Mouse (Mus musculus) CH12.LX (cell line): ENCODE data around the gene Suds3. TPM values are rescaled to one million over a fixed set of nuclear protein-coding genes. Genes with fewer than 3 reads are reported as not detected.

Experiments
- DNase-seq: peaks from one replicate; pipeline ENCODE4 v3.0.0-alpha.2; 2013; ENCODE audit errors: extremely low read depth
- H3K27ac ChIP-seq: 2 replicates; pipeline ENCODE4 v1.5.1; 2012; ENCODE audit warnings: low read depth, mild to moderate bottlenecking, control low read depth, moderate library complexity; ENCODE audit not compliant: insufficient read depth
- H3K27me3 ChIP-seq: replicated peaks from 2 replicates; pipeline ENCODE3; 2012; ENCODE audit warnings: inconsistent platforms
- H3K36me3 ChIP-seq, 2 experiments: replicated peaks in 1 of 2; 2 replicates each; pipeline versions ENCODE3 to v1.6.1; 2012; ENCODE audit warnings: inconsistent platforms in 1 of 2, low read length in 1 of 2, mild to moderate bottlenecking in 1 of 2, mixed read lengths in 1 of 2, moderate library complexity in 1 of 2; ENCODE audit not compliant: control insufficient read depth in 1 of 2, insufficient read depth in 1 of 2
- H3K4me1 ChIP-seq, 2 experiments: 2 replicates each; pipeline ENCODE4 v1.6.1; 2012; ENCODE audit warnings: inconsistent platforms in 1 of 2, moderate library complexity in 1 of 2; ENCODE audit not compliant: insufficient read depth in 2 of 2, control insufficient read depth in 1 of 2
- H3K4me2 ChIP-seq: 2 replicates; pipeline ENCODE4 v1.6.1; 2012; ENCODE audit warnings: low read depth, mild to moderate bottlenecking, control low read depth; ENCODE audit not compliant: poor library complexity, insufficient read depth, severe bottlenecking
- H3K4me3 ChIP-seq, 3 experiments: fragments of 150-350 bp in 1 of 3; sonication (generic) in 1 of 3; replicated peaks in 1 of 3; 2 replicates each; pipeline versions ENCODE3 to v1.5.1; 2011 to 2012; ENCODE audit warnings: low read depth in 2 of 3, low read length in 2 of 3, mild to moderate bottlenecking in 2 of 3, moderate library complexity in 2 of 3, control low read depth in 1 of 3, improper control_type of control experiment in 1 of 3, inconsistent platforms in 1 of 3, mixed read lengths in 1 of 3; ENCODE audit not compliant: poor library complexity in 1 of 3
- H3K79me2 ChIP-seq: replicated peaks from 2 replicates; pipeline ENCODE4 v1.6.1; 2012; ENCODE audit warnings: mild to moderate bottlenecking, moderate library complexity; ENCODE audit not compliant: control insufficient read depth, poor library complexity, insufficient read depth, severe bottlenecking; ENCODE audit errors: extremely low read depth
- H3K9ac ChIP-seq: 2 replicates; pipeline ENCODE4 v1.6.1; 2012; ENCODE audit warnings: low read depth, mild to moderate bottlenecking, control low read depth, moderate library complexity; ENCODE audit not compliant: insufficient read depth
- H3K9me3 ChIP-seq: replicated peaks from 2 replicates; pipeline ENCODE3; 2012; ENCODE audit warnings: low read length, inconsistent platforms, mixed read lengths
- CHD1 ChIP-seq: IDR thresholded peaks from 2 replicates; pipeline ENCODE4 v1.6.1; 2012; ENCODE audit warnings: low read depth, low read length, improper control_type of control experiment, inconsistent platforms
- CTCF ChIP-seq, 2 experiments: IDR thresholded peaks in 1 of 2; conservative IDR thresholded peaks in 1 of 2; 2 replicates each; pipeline ENCODE4 v1.5.1; 2011 to 2012; ENCODE audit warnings: low read depth in 2 of 2, low read length in 2 of 2, improper control_type of control experiment in 1 of 2, inconsistent platforms in 1 of 2, mild to moderate bottlenecking in 1 of 2, moderate library complexity in 1 of 2
- E2F4 ChIP-seq: IDR thresholded peaks from 2 replicates; pipeline ENCODE4 v1.6.1; 2011; ENCODE audit warnings: low read depth, low read length, improper control_type of control experiment; ENCODE audit not compliant: insufficient replicate concordance
- ELF1 ChIP-seq: IDR thresholded peaks from 2 replicates; pipeline ENCODE4 v1.6.1; 2014; ENCODE audit warnings: low read depth, mild to moderate bottlenecking, inconsistent platforms, low read length, improper control_type of control experiment
- ETS1 ChIP-seq: conservative IDR thresholded peaks from 2 replicates; pipeline ENCODE4 v1.6.1; 2012; ENCODE audit warnings: low read depth, mild to moderate bottlenecking, inconsistent platforms, low read length, improper control_type of control experiment, moderate library complexity
- IRF4 ChIP-seq: IDR thresholded peaks from 2 replicates; pipeline ENCODE4 v1.6.1; 2014; ENCODE audit warnings: low read depth, mild to moderate bottlenecking, inconsistent platforms, low read length, improper control_type of control experiment
- JUND ChIP-seq: conservative IDR thresholded peaks from 2 replicates; pipeline ENCODE4 v1.6.1; 2011; ENCODE audit warnings: low read depth, low read length, improper control_type of control experiment
- KAT2A ChIP-seq: IDR thresholded peaks from 2 replicates; pipeline ENCODE4 v1.6.1; 2012; ENCODE audit warnings: low read length, improper control_type of control experiment, inconsistent platforms; ENCODE audit not compliant: insufficient replicate concordance
- MAFK ChIP-seq: IDR thresholded peaks from 2 replicates; pipeline ENCODE4 v1.6.1; 2011; ENCODE audit warnings: low read length, improper control_type of control experiment; ENCODE audit not compliant: insufficient replicate concordance
- MAX ChIP-seq: IDR thresholded peaks from 2 replicates; pipeline ENCODE4 v1.6.1; 2011; ENCODE audit warnings: low read length, improper control_type of control experiment
- MAZ ChIP-seq: IDR thresholded peaks from 2 replicates; pipeline ENCODE4 v1.6.1; 2012; ENCODE audit warnings: low read depth, mild to moderate bottlenecking, inconsistent platforms, low read length, improper control_type of control experiment, moderate library complexity
- MEF2A ChIP-seq: IDR thresholded peaks from 2 replicates; pipeline ENCODE4 v1.6.1; 2014; ENCODE audit warnings: low read depth, mild to moderate bottlenecking, inconsistent platforms, low read length, improper control_type of control experiment, borderline replicate concordance
- MYC ChIP-seq: IDR thresholded peaks from 2 replicates; pipeline ENCODE4 v1.6.1; 2011; ENCODE audit warnings: low read depth, mild to moderate bottlenecking, improper control_type of control experiment, low read length
- NELFE ChIP-seq: IDR thresholded peaks from 2 replicates; pipeline ENCODE4 v1.6.1; 2011; ENCODE audit warnings: low read depth, low read length, improper control_type of control experiment
- NRF1 ChIP-seq: IDR thresholded peaks from 2 replicates; pipeline ENCODE4 v1.6.1; 2014; ENCODE audit warnings: low read depth, mild to moderate bottlenecking, inconsistent platforms, low read length, improper control_type of control experiment, moderate library complexity
- PAX5 ChIP-seq: IDR thresholded peaks from 2 replicates; pipeline ENCODE4 v1.6.1; 2012; ENCODE audit warnings: low read length, inconsistent platforms, mixed read lengths
- POLR2A ChIP-seq: IDR thresholded peaks from 2 replicates; pipeline ENCODE4 v1.6.1; 2011; ENCODE audit warnings: low read depth, mild to moderate bottlenecking, improper control_type of control experiment, low read length
- POLR2AphosphoS2 ChIP-seq: IDR thresholded peaks from 2 replicates; pipeline ENCODE4 v1.6.1; 2011; ENCODE audit warnings: low read depth, low read length, improper control_type of control experiment
- RAD21 ChIP-seq: IDR thresholded peaks from 2 replicates; pipeline ENCODE4 v1.6.1; 2011; ENCODE audit warnings: low read depth, mild to moderate bottlenecking, low read length, improper control_type of control experiment, moderate library complexity
- RCOR1 ChIP-seq: conservative IDR thresholded peaks from 2 replicates; pipeline ENCODE4 v1.6.1; 2012; ENCODE audit warnings: low read depth, mild to moderate bottlenecking, inconsistent platforms, low read length, improper control_type of control experiment
- SMC3 ChIP-seq: IDR thresholded peaks from 2 replicates; pipeline ENCODE4 v1.6.1; 2011; ENCODE audit warnings: low read depth, low read length, improper control_type of control experiment
- UBTF ChIP-seq: IDR thresholded peaks from 2 replicates; pipeline ENCODE4 v1.6.1; 2012; ENCODE audit warnings: low read depth, mild to moderate bottlenecking, inconsistent platforms, low read length, improper control_type of control experiment, moderate library complexity
- USF1 ChIP-seq: IDR thresholded peaks from 2 replicates; pipeline ENCODE4 v1.6.1; 2014; ENCODE audit warnings: low read depth, mild to moderate bottlenecking, inconsistent platforms, low read length, improper control_type of control experiment
- ZKSCAN1 ChIP-seq: IDR thresholded peaks from 2 replicates; pipeline ENCODE4 v1.6.1; 2012; ENCODE audit warnings: low read depth, inconsistent platforms, low read length, improper control_type of control experiment, borderline replicate concordance
- ZMIZ1 ChIP-seq: IDR thresholded peaks from 2 replicates; pipeline ENCODE4 v1.6.1; 2012; ENCODE audit warnings: low read depth, mild to moderate bottlenecking, inconsistent platforms, low read length, improper control_type of control experiment
- ZNF384 ChIP-seq: IDR thresholded peaks from 2 replicates; pipeline ENCODE4 v1.6.1; 2012; ENCODE audit warnings: low read depth, low read length, improper control_type of control experiment, inconsistent platforms
- dilution Hi-C: fragments of 300-500 bp; cut with MboI; formaldehyde crosslinking; loops from 2 replicates; pipeline ENCODE4 v1.14.3; 2020; ENCODE audit warnings: low sequenced_read_pairs; ENCODE audit not compliant: extremely low pct_unique_long_range_greater_than_20kb, extremely low pct_ligation_motif_present
- in situ Hi-C: fragments of 300-500 bp; cut with MboI; formaldehyde crosslinking; loops from 3 replicates; pipeline ENCODE4 v1.14.3; 2019; ENCODE audit warnings: low sequenced_read_pairs, low pct_ligation_motif_present, low pct_unique_long_range_greater_than_20kb, mixed read lengths
- polyA plus RNA-seq: library from polyadenylated mRNA; unstranded; fragments of >175 nt; gene quantifications from 2 replicates; pipeline ENCODE4 v1.2.1, GENCODE M21; 2012; ENCODE audit warnings: low read depth; ENCODE audit not compliant: insufficient read length
- total RNA-seq, 2 experiments: library from RNA; depleted of rRNA; stranded (reverse); fragments of 300-350 nt in 1 of 2; fragments of >200 nt in 1 of 2; gene quantifications; 2 replicates each; pipeline ENCODE4 v1.2.3; 2012 to 2014

The Suds3 gene
- total and polyA plus RNA-seq, 3 experiments, result 54.2 to 103 (median 68.1) TPM

DNA sequence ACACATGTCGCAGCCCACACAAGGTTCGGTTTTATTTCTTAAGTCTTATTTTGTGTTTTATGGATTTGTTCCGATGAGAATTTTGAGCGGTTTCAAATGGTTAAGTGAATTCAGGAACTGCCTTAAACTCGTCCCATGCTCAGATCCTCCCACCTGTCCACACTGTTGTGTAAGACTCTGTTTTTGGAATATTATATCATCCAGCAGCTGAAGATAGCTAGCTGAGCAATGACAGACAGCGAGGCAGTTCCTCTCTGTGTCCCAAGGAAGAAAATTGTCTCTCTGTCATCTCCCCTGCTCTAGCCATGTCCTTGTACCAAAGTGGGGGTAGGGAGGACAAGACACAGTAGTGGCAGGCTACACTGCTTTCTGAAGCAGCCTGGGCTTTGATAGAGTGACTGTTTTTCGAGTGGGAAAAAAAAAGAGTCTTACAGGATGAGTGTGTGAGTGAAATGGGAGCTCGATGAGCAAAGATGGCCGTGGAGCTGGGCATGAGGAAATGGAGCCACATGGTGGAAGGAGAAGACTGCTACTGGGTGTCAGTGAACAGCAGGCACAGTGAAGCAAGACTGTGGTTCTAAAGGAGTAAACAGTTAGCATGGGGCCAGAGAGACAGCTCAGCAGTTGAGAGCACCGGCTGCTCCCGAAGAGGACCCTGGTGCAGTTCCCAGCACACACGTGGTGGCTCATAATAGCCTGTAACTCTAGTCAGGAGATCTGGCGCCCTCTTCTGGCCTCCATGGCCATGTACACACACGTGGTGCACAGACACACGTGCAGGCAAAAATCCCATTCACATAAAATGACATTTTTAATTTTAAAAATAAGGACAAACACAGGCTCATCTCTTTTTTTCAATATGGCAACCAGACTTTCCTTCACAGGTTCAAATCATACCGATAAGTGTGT lies 31.5 kb upstream of the Suds3 start (continued):
- no peak for TF ChIP-seq KAT2A
- TF ChIP-seq NELFE, result no peak
- no peak for TF ChIP-seq RAD21
- TF ChIP-seq IRF4, result no peak
- no peak for TF ChIP-seq POLR2AphosphoS2
- no peak for TF ChIP-seq PAX5
- no peak for TF ChIP-seq MAZ
- no peak for TF ChIP-seq USF1

DNA sequence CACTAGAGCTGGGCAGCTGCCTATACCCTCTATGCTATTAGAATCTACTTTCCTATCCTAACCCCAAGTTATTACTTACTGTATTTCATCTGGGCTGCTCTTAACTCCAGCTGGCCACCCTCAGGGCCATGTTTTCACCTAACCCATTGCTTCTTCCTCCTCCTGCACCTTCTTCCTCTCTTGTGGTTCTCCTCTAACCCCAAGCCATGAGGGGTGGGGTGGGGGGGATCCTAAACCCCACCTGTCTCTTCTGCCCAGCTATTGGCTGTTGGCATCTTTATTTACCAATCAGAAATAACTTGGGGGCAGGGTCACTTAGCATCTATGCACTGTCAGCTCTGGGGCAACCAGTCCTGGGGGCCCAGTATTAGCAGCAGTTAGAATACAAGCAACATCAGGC lies 30.3 kb upstream of the Suds3 start:
- H3K4me2 ChIP-seq, result no peak overlapping the region

DNA sequence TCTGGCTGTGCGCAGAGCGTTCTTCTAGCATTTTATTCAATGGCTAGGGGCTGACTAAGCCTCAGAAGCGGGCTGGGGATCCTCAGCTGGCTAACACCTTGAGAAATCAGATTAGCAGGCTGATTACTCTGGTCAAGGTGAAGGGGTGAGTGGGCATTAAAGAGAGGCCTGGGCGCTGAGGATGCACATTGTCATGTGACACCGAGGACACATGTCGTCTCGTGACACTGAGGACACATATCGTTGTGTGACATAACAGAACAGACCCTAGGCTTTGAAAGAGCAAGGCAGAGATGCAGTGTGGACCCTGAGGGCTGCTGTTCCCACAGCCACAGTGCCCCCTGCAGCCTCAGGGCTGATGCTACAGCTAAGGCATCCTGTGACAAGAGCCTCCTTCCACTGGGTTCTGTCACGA lies 27.8 kb upstream of the Suds3 start:
- TF ChIP-seq JUND (no peak), MAX (peak; percentile 51; the same call in 1 of the 2 replicates), NELFE (no peak), USF1 (no peak), MAFK (no peak), ZMIZ1 (no peak), CTCF (conservative IDR thresholded peaks at IDR 0.05 in 1 of 2, IDR thresholded peaks at IDR 0.05 in 1 of 2; ENCODE audit: low read depth in 2 of 2, low read length in 2 of 2) (peak; percentile 55 to 72), ETS1 (no peak), RCOR1 (no peak), E2F4 (no peak), MYC (no peak), CHD1 (no peak), POLR2A (no peak), SMC3 (peak; percentile 58), RAD21 (peak; percentile 59), MEF2A (peak; percentile 20; the same call in 1 of the 2 replicates), ZKSCAN1 (no peak), MAZ (no peak), ELF1 (no peak)
- Histone ChIP-seq H3K27ac (no peak overlapping the region), H3K9ac (no peak overlapping the region), H3K4me3 (no peak overlapping the region), H3K27me3 (no peaks in the 10 kb centered on the region), H3K79me2 (peaks cover 41% of the 10 kb centered on the region), H3K9me3 (peaks cover 7% of the 10 kb centered on the region), H3K4me2 (no peak overlapping the region), H3K36me3 (peaks cover 5 to 68% of the 10 kb centered on the region in 2 experiments), H3K4me1 (peaks cover 1 to 74% of the 10 kb centered on the region in 2 experiments)
- dilution Hi-C loops (no loop called here), in situ Hi-C loops (no loop called here)
- no peak for DNase-seq

More for the DNA sequence above, 30.3 kb upstream of the Suds3 start:
- H3K79me2 ChIP-seq, result peaks cover 41% of the 10 kb centered on the region
- DNase-seq, result peak; percentile 51
- in situ Hi-C loops, result no loop called here
- no peak overlapping the region for H3K4me3 ChIP-seq
- H3K9me3 ChIP-seq, result peaks cover 10% of the 10 kb centered on the region
- dilution Hi-C loops, result no loop called here
- no peaks in the 10 kb centered on the region for H3K27me3 ChIP-seq
- TF ChIP-seq MAZ, result no peak
- TF ChIP-seq NRF1, result no peak
- no peak for TF ChIP-seq PAX5
- no peak for TF ChIP-seq ZMIZ1
- TF ChIP-seq UBTF, result no peak
- no peak for TF ChIP-seq ETS1
- TF ChIP-seq NELFE, result no peak
- TF ChIP-seq CHD1, result no peak
- TF ChIP-seq ZNF384, result no peak
- TF ChIP-seq, all 38 proteins: peak for 0
- H3K4me1 ChIP-seq, result peaks cover 13 to 68% of the 10 kb centered on the region in 2 experiments
- peaks cover 5 to 58% of the 10 kb centered on the region in 2 experiments for H3K36me3 ChIP-seq
- no peak overlapping the region for H3K27ac ChIP-seq
- no peak overlapping the region for H3K9ac ChIP-seq
